In the genomic region with DNA sequence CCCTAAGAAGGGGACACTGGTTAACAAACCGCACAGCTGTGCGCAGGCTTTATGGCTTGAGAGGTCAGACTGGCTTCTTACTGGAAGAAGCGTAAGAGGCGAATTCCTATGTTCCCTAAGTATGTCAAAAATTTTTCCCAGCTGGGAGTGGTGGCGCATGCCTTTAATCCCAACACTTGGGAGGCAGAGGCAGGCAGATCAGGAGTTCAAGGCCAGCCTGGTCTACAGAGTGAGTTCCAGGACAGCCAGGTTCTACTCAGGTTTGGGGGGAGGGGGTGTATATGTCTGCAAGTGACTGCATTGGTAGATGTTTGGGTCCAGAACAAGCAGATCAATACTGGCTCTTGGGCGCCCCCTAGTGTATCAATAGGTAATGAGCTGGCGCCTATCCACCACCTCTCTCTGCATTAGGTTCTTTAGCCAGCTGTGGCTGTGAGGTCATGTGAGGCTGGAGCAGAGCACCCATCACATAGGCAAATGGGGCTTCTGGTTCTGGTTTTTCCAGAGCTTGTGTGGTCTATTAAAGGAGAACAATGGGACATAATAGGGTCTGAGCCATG, we compare ENCODE assay signal across 8 mouse cellular contexts. TPM values are rescaled to one million over a fixed set of nuclear protein-coding genes. Genes with fewer than 3 reads are reported as not detected.
A peak's percentile ranks its signal among the peaks of the same experiment; 100 is the strongest.
DNase-seq lines count a peak whose midpoint lies in the region; ATAC-seq and TF ChIP-seq lines count a peak whose summit lies in the region.

No protein-coding gene starts in this region.

- peak; percentile 55 for TF ChIP-seq CTCF in ES-Bruce4 (IDR thresholded peaks at IDR 0.05; ENCODE audit: low read depth, low read length)

- ATAC-seq in forebrain, embryonic 13.5 days, result peak; percentile 31; the same call in 1 of the 2 replicates
- 0 out of 2 replicates have a peak, but pooled peaks have one; percentile 23 for ATAC-seq in hindbrain, embryonic 12.5 days (ENCODE audit: low FRiP score)

- no peak overlapping the region for H3K4me2 ChIP-seq in forebrain, embryonic 13.5 days
- H3K4me2 ChIP-seq in hindbrain, embryonic 12.5 days (replicated peaks), result no peak overlapping the region

- no peak overlapping the region for H3K4me3 ChIP-seq in ES-Bruce4 (ENCODE audit: low read depth, low read length)
- H3K4me3 ChIP-seq in forebrain, embryonic 13.5 days, result no peak overlapping the region
- H3K4me3 ChIP-seq in hindbrain, embryonic 12.5 days, result no peak overlapping the region

- TF ChIP-seq EP300 in ES-Bruce4 (IDR thresholded peaks at IDR 0.05; ENCODE audit: insufficient read depth, low read depth, low read length), result no peak

- no peaks in the 10 kb centered on the region for H3K27me3 ChIP-seq in ES-Bruce4 (ENCODE audit: control insufficient read depth, insufficient read depth, low read length, poor library complexity, severe bottlenecking)
- H3K27me3 ChIP-seq in forebrain, embryonic 13.5 days, result no peaks in the 10 kb centered on the region
- no peaks in the 10 kb centered on the region for H3K27me3 ChIP-seq in hindbrain, embryonic 12.5 days

- no peaks in the 10 kb centered on the region for H3K4me1 ChIP-seq in ES-Bruce4 (ENCODE audit: control insufficient read depth, insufficient read depth, low read length)
- H3K4me1 ChIP-seq in forebrain, embryonic 13.5 days, result peaks cover 19% of the 10 kb centered on the region
- peaks cover 23% of the 10 kb centered on the region for H3K4me1 ChIP-seq in hindbrain, embryonic 12.5 days

- WGBS in forebrain, embryonic 13.5 days, result 65% methylated on average over 7 of the region's 7 CpGs
- 64% methylated on average over 7 of the region's 7 CpGs for WGBS in hindbrain, embryonic 12.5 days

- no peaks in the 10 kb centered on the region for H3K9me3 ChIP-seq in ES-Bruce4 (replicated peaks; ENCODE audit: control insufficient read depth, insufficient read depth, low read length, poor library complexity, severe bottlenecking)
- no peaks in the 10 kb centered on the region for H3K9me3 ChIP-seq in forebrain, embryonic 13.5 days (replicated peaks)
- H3K9me3 ChIP-seq in hindbrain, embryonic 12.5 days (replicated peaks), result no peaks in the 10 kb centered on the region

- DNase-seq in c-Kit-negative CD71-positive TER-119-positive erythroid progenitor cells, embryonic 14.5 days (ENCODE audit: low read depth, low spot score), result peak; percentile 51
- peak; percentile 82 to 84 for DNase-seq in layer of hippocampus, postnatal 14 days (ENCODE audit: low spot score in 2 of 2)
- DNase-seq in lung, postnatal 25 days (ENCODE audit: low spot score), result peak; percentile 76
- peak; percentile 92 for DNase-seq in retina, embryonic 14.5 days (ENCODE audit: low spot score)
- DNase-seq in thymus, postnatal 36 days, result peak; percentile 56 to 58

- no peak overlapping the region for H3K9ac ChIP-seq in ES-Bruce4 (ENCODE audit: low read depth, poor library complexity, severe bottlenecking)
- no peak overlapping the region for H3K9ac ChIP-seq in forebrain, embryonic 13.5 days
- H3K9ac ChIP-seq in hindbrain, embryonic 12.5 days, result no peak overlapping the region

- peaks cover 27% of the 10 kb centered on the region for H3K36me3 ChIP-seq in ES-Bruce4 (ENCODE audit: control insufficient read depth, insufficient read depth, low read length, poor library complexity, severe bottlenecking)
- peaks cover 38% of the 10 kb centered on the region for H3K36me3 ChIP-seq in forebrain, embryonic 13.5 days (ENCODE audit: poor library complexity, severe bottlenecking)
- H3K36me3 ChIP-seq in hindbrain, embryonic 12.5 days, result peaks cover 38% of the 10 kb centered on the region

- TF ChIP-seq POLR2A in ES-Bruce4 (IDR thresholded peaks at IDR 0.05; ENCODE audit: insufficient read depth, low read length), result no peak

- H3K27ac ChIP-seq in ES-Bruce4 (ENCODE audit: insufficient read depth, low read length), result peak overlapping the region; percentile 70
- H3K27ac ChIP-seq in forebrain, embryonic 13.5 days, result no peak overlapping the region
- no peak overlapping the region for H3K27ac ChIP-seq in hindbrain, embryonic 12.5 days

RNA-seq across cellular contexts. Expression of a gene that starts 16.3 kb away (rescaled TPM):
- 39.0 and 47.3 TPM in 2 replicates for polyA plus RNA-seq in ES-Bruce4 (2011; ENCODE audit: insufficient read depth, insufficient read length, low read depth, missing spikeins)
- polyA plus RNA-seq in forebrain, embryonic 13.5 days (2015; fragmentation: Nextera tagmentation; extraction: Ambion mirVana), result 29.4 and 34.9 TPM in 2 replicates
- polyA plus RNA-seq in hindbrain, embryonic 12.5 days (2016; fragmentation: Nextera tagmentation; extraction: Ambion mirVana), result 108 and 109 TPM in 2 replicates
- 10 to 100 TPM; 70.0 to 76.0 TPM for total RNA-seq in layer of hippocampus, postnatal 14 days (2021)

RNA-seq across cellular contexts. Expression of a gene that starts 47.3 kb away (rescaled TPM):
- polyA plus RNA-seq in ES-Bruce4 (2011; ENCODE audit: insufficient read depth, insufficient read length, low read depth, missing spikeins), result 154 and 163 TPM in 2 replicates
- 233 and 248 TPM in 2 replicates for polyA plus RNA-seq in forebrain, embryonic 13.5 days (2015; fragmentation: Nextera tagmentation; extraction: Ambion mirVana)
- 218 and 236 TPM in 2 replicates for polyA plus RNA-seq in hindbrain, embryonic 12.5 days (2016; fragmentation: Nextera tagmentation; extraction: Ambion mirVana)
- 100 to 1,000 TPM; 306 to 313 TPM for total RNA-seq in layer of hippocampus, postnatal 14 days (2021)
